Mouse (Mus musculus) ES-Bruce4 (cell line): ENCODE results near the gene Inpp4a. TPM values are rescaled to one million over a fixed set of nuclear protein-coding genes. Genes with fewer than 3 reads are reported as not detected.

ENCODE experiments used
- H3K27ac ChIP-seq: 2 replicates; pipeline ENCODE4 v1.5.1; 2012; ENCODE audit warnings: low read length, inconsistent platforms; ENCODE audit not compliant: insufficient read depth
- H3K27me3 ChIP-seq: 2 replicates; pipeline ENCODE4 v1.6.1; 2012; ENCODE audit warnings: mild to moderate bottlenecking, low read length, inconsistent platforms; ENCODE audit not compliant: control insufficient read depth, poor library complexity, insufficient read depth, severe bottlenecking
- H3K36me3 ChIP-seq: 2 replicates; pipeline ENCODE4 v1.6.1; 2012; ENCODE audit warnings: inconsistent platforms, mild to moderate bottlenecking, low read length, moderate library complexity; ENCODE audit not compliant: control insufficient read depth, poor library complexity, insufficient read depth, severe bottlenecking
- H3K4me1 ChIP-seq: one replicate; pipeline ENCODE4 v1.8.1; 2011; ENCODE audit warnings: low read length; ENCODE audit not compliant: control insufficient read depth, insufficient read depth
- H3K4me3 ChIP-seq: 2 replicates; pipeline ENCODE4 v1.5.1; 2011; ENCODE audit warnings: low read depth, mild to moderate bottlenecking, low read length
- H3K9ac ChIP-seq: 2 replicates; pipeline ENCODE4 v1.6.1; 2012; ENCODE audit warnings: low read depth, mild to moderate bottlenecking, inconsistent platforms; ENCODE audit not compliant: poor library complexity, severe bottlenecking
- H3K9me3 ChIP-seq: replicated peaks from 2 replicates; pipeline ENCODE4 v1.6.1; 2012; ENCODE audit warnings: mild to moderate bottlenecking, low read length, inconsistent platforms; ENCODE audit not compliant: control insufficient read depth, poor library complexity, insufficient read depth, severe bottlenecking
- CTCF ChIP-seq: IDR thresholded peaks from one replicate; pipeline ENCODE4 v1.8.1; 2011; ENCODE audit warnings: low read depth, low read length
- EP300 ChIP-seq: IDR thresholded peaks from 2 replicates; pipeline ENCODE4 v1.6.1; 2011; ENCODE audit warnings: low read depth, low read length; ENCODE audit not compliant: insufficient read depth
- POLR2A ChIP-seq: IDR thresholded peaks from one replicate; pipeline ENCODE4 v1.8.1; 2011; ENCODE audit warnings: low read length; ENCODE audit not compliant: insufficient read depth
- polyA plus RNA-seq: library from polyadenylated mRNA; stranded (reverse); fragments of >200 nt; gene quantifications from 2 replicates; pipeline ENCODE4 v1.2.4, GENCODE M21; 2011; ENCODE audit warnings: low read depth; ENCODE audit not compliant: missing spikeins, insufficient read depth, insufficient read length

Gene Inpp4a
- polyA plus RNA-seq: 8.8 and 9.3 TPM in 2 replicates

- TF ChIP-seq CTCF (no peak), EP300 (no peak), POLR2A (no peak)
- no peaks in the 10 kb centered on the region for H3K36me3 ChIP-seq
- no peaks in the 10 kb centered on the region for H3K4me1 ChIP-seq
- peak within 1 kb of the TSS; percentile 87 for H3K4me3 ChIP-seq
- no peak within 1 kb of the TSS for H3K27ac ChIP-seq
- H3K9me3 ChIP-seq: no peaks in the 10 kb centered on the region
- H3K27me3 ChIP-seq: peaks cover 4% of the 10 kb centered on the region; the same call in 1 of the 2 replicates
- peak within 1 kb of the TSS; percentile 71 for H3K9ac ChIP-seq
These were observed at the start of gene Inpp4a for GRCm38 (mm10) chr1:37299540-37300491. Gene Inpp4a (plus strand): TSS chr1:37299865.

DNA sequence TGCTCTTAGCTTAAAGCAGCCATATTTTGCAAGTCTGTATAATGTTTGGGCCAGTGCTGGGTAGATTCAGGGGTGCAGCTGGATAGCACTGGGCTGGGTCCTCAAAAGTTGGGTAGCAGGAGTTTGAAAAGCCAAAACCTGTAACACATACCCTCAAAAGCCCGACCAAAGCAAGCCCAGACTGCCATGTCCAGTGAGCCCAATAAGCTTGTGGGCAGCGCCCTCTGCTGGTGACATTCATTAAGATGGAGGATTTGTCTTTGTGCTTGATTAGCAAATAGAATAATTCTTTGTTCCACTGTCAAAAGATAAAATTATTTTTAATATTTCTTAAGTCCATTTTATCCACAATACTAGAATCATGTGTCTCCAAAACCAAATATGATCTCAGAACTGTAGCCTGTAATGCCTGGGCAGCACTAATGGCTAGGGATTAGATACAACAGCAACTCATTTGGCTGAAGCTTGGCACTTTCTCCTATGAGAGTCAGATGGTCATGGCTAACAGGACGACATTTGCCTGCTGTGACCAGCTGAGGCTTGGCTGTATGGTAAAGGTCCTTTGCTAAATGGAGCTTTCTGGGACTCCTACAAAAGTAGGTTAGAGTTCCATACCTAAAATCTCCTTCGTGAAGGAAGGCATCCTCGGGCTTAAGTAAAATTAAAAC lies 48.9 kb upstream of the Inpp4a start:
- no peak for TF ChIP-seq POLR2A
- peak; percentile 90 for TF ChIP-seq CTCF
- H3K9ac ChIP-seq: no peak overlapping the region

GRCm38 (mm10) chr1:37258443-37258842 lies 41.2 kb upstream of the Inpp4a start:
- no peaks in the 10 kb centered on the region; the same call in 1 of the 2 replicates for H3K36me3 ChIP-seq
- no peak overlapping the region for H3K27ac ChIP-seq
- H3K9ac ChIP-seq: no peak overlapping the region
- TF ChIP-seq EP300 (no peak), CTCF (no peak), POLR2A (no peak)
- no peaks in the 10 kb centered on the region for H3K4me1 ChIP-seq
- no peak overlapping the region for H3K4me3 ChIP-seq
- H3K9me3 ChIP-seq: no peaks in the 10 kb centered on the region; the same call in 1 of the 2 replicates
- H3K27me3 ChIP-seq: no peaks in the 10 kb centered on the region

More for the DNA sequence above, 48.9 kb upstream of the Inpp4a start:
- no peaks in the 10 kb centered on the region for H3K36me3 ChIP-seq
- H3K4me1 ChIP-seq: no peaks in the 10 kb centered on the region
- H3K4me3 ChIP-seq: no peak overlapping the region
- no peak overlapping the region for H3K27ac ChIP-seq
- H3K27me3 ChIP-seq: no peaks in the 10 kb centered on the region
- no peaks in the 10 kb centered on the region for H3K9me3 ChIP-seq

- H3K9ac ChIP-seq: no peak overlapping the region
- H3K36me3 ChIP-seq: no peaks in the 10 kb centered on the region
- H3K27ac ChIP-seq: no peak overlapping the region
- no peaks in the 10 kb centered on the region for H3K4me1 ChIP-seq
- no peak for TF ChIP-seq POLR2A
- TF ChIP-seq CTCF: peak; percentile 24
- no peaks in the 10 kb centered on the region for H3K27me3 ChIP-seq
- H3K4me3 ChIP-seq: no peak overlapping the region
- H3K9me3 ChIP-seq: no peaks in the 10 kb centered on the region
These were observed 27.2 kb upstream of the Inpp4a start for GRCm38 (mm10) chr1:37272464-37272863.

DNA sequence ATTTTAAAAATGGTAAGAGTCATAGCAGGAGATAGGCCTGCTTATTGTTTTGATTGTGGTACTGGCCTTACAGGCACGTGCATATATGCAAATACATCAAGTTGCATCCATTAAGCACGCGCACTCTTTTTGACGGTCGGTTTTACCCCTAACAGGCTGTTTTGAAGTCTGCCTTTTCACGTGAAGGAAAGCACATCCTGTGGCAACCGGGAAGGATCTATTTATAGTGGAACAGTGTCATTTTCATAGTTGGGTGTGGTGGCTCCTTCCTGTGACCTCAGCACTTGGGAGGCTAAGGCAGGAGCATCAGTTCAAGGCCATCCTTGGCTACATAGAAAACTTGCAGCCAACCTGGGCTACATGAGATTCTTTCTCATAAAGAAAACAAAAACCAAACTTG lies 13.1 kb upstream of the Inpp4a start:
- Histone ChIP-seq H3K4me1 (no peaks in the 10 kb centered on the region), H3K27me3 (no peaks in the 10 kb centered on the region), H3K4me3 (no peak overlapping the region), H3K27ac (no peak overlapping the region), H3K9ac (no peak overlapping the region), H3K36me3 (no peaks in the 10 kb centered on the region), H3K9me3 (peaks cover 8% of the 10 kb centered on the region; the same call in 1 of the 2 replicates)
- no peak for TF ChIP-seq POLR2A
- TF ChIP-seq CTCF: no peak
- no peak for TF ChIP-seq EP300

- no peak for TF ChIP-seq EP300
- no peak for TF ChIP-seq POLR2A
- no peak for TF ChIP-seq CTCF
- no peaks in the 10 kb centered on the region for H3K36me3 ChIP-seq
- no peak overlapping the region for H3K27ac ChIP-seq
- H3K4me1 ChIP-seq: no peaks in the 10 kb centered on the region
- H3K27me3 ChIP-seq: no peaks in the 10 kb centered on the region
- no peak overlapping the region for H3K9ac ChIP-seq
- no peak overlapping the region for H3K4me3 ChIP-seq
- peaks cover 8% of the 10 kb centered on the region; the same call in 1 of the 2 replicates for H3K9me3 ChIP-seq
These were observed 11.9 kb upstream of the Inpp4a start for GRCm38 (mm10) chr1:37287748-37288147.
